Mouse (Mus musculus) spleen, adult 2 months (tissue): Measurements from ENCODE around the gene Pnpla2. TPM values are rescaled to one million over a fixed set of nuclear protein-coding genes. Genes with fewer than 3 reads are reported as not detected.

ENCODE experiments used
- DNase-seq, 2 experiments: peaks; one replicate each; pipeline versions ENCODE4 v3.0.0 to v3.0.0-alpha.2; 2012 to 2021; ENCODE audit warnings: low spot score in 2 of 2, low read depth in 1 of 2
- H3K27ac ChIP-seq: fragments of 200-500 bp; 2 replicates; pipeline ENCODE4 v1.5.1; 2012; ENCODE audit warnings: low read length, inconsistent platforms; ENCODE audit not compliant: insufficient read depth
- H3K27me3 ChIP-seq: fragments of 200-500 bp; 2 replicates; pipeline ENCODE4 v1.6.1; 2012; ENCODE audit warnings: mild to moderate bottlenecking, moderate library complexity, low read length, inconsistent platforms; ENCODE audit not compliant: control insufficient read depth, insufficient read depth
- H3K36me3 ChIP-seq: fragments of 200-500 bp; 2 replicates; pipeline ENCODE4 v1.6.1; 2012; ENCODE audit warnings: mild to moderate bottlenecking, low read length, inconsistent platforms; ENCODE audit not compliant: control insufficient read depth, insufficient read depth
- H3K4me1 ChIP-seq: fragments of 200-500 bp; 2 replicates; pipeline ENCODE4 v1.6.1; 2011; ENCODE audit warnings: inconsistent platforms; ENCODE audit not compliant: control insufficient read depth, insufficient read depth, insufficient read length
- H3K4me3 ChIP-seq: fragments of 200-500 bp; 2 replicates; pipeline ENCODE4 v1.5.1; 2011; ENCODE audit warnings: mild to moderate bottlenecking, inconsistent platforms; ENCODE audit not compliant: insufficient read depth, insufficient read length; ENCODE audit errors: extremely low read depth
- CTCF ChIP-seq: fragments of 200-500 bp; IDR thresholded peaks from 2 replicates; pipeline ENCODE4 v1.5.1; 2011; ENCODE audit warnings: mild to moderate bottlenecking, inconsistent platforms; ENCODE audit not compliant: insufficient read depth, insufficient read length, insufficient replicate concordance; ENCODE audit errors: extremely low read depth
- POLR2A ChIP-seq: fragments of 200-500 bp; IDR thresholded peaks from 2 replicates; pipeline ENCODE4 v1.6.1; 2011; ENCODE audit warnings: low read depth, low read length, inconsistent platforms
- WGBS: fragments of 180-500 bp; shearing (Covaris S2); methylation state at CpG from one replicate; pipeline ENCODE4 v1.1.7; 2018; 5-methylcytosine and 5-hydroxymethylcytosine counted together
- polyA plus RNA-seq: library from polyadenylated mRNA; depleted of rRNA; stranded (reverse); fragments of >200 nt; gene quantifications from 2 replicates; pipeline ENCODE4 v1.2.3, GENCODE M21; 2012

Pnpla2 gene
- polyA plus RNA-seq, 1 experiment = 87.3 TPM

DNA sequence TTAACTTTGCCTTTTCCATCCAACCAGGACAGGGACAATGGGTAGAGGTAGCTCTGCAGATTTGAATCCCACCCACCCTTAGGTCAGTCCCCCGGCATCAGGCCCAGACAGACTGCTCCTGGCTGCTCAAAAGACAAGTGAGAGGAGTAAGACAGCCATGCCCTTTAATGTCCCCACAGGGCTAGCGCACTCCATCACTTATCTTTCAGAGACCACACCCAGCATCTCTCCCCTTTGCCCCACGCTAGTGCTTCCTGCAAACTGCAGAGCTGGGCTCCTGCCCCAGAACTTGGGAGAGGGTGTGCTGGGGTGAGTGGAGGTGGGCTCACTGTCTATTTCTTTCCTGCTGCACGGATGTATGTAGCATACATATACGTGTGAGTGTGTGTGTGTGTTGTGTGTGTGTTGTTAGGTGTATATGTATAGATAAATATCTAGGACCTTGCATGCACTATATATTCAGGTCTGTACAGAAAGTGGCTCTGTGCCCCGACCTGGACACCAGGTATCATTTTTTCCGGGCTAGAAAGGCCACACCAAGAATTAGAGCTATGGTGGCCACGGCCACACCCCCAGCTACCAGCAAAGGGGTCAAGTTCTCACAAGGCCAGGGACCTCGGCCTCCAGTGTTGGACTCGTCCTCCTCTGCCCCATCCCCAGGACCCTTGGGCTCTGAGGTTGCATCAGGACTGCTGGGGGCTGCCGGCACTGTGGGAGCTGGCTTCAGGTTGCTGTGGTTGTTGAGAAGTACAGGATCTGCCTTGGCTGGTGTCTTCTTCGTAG, 27.9 kb upstream of the Pnpla2 start:
- 80% methylated on average over 12 of the region's 12 CpGs for WGBS
- TF ChIP-seq CTCF = no peak
- no peak for TF ChIP-seq POLR2A
- DNase-seq = no peak
- no peaks in the 10 kb centered on the region for H3K4me1 ChIP-seq
- H3K27me3 ChIP-seq = no peaks in the 10 kb centered on the region
- H3K27ac ChIP-seq = no peak overlapping the region
- H3K4me3 ChIP-seq = no peak overlapping the region
- peaks cover 10% of the 10 kb centered on the region for H3K36me3 ChIP-seq

DNA sequence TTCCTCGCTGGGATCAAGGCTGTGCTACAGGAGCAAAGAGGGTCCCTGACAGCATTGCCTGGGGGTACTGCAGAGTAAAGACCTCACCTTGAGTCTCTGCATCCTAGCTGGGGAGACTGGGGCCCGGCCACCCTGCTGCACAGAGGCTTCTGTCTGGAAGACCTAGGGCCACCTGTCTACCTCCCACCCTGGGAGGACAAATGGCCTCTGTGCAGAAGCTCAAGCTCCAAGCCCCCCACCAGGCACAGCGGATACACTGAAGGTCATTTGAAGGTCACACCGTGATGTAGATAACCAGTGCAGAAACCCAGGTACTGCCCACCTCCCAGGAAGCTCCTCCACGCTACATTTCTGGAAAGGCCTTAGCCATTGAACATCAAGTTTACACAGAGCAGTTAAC, 26.3 kb upstream of the Pnpla2 start:
- TF ChIP-seq CTCF = no peak
- no peak for TF ChIP-seq POLR2A
- Histone ChIP-seq H3K27me3 (no peaks in the 10 kb centered on the region), H3K36me3 (peaks cover 17% of the 10 kb centered on the region), H3K4me3 (no peak overlapping the region), H3K27ac (no peak overlapping the region), H3K4me1 (no peaks in the 10 kb centered on the region)
- WGBS = 83% methylated on average over 5 of the region's 5 CpGs
- DNase-seq = no peak

DNA sequence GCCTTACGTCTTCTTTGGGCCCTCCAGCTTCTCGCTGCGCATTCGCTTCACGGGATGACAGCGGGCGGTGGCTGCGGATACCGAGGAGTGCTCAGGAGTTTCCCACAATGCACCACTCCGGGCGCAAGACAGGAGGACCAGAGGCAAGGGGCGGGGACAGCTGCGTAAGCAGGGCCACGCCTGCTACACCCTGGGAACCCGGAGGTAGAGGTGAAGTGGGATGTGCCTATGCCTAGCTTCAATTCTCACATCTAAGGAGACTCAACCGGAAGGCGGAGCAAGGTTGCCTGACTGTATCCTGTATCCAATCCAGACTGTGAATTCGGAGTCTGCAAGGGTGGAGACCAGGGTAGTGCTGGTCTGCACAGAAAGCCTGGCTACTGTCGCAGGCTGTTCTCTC, 25.7 kb upstream of the Pnpla2 start, which contains the start of gene Cend1:
Cend1 (minus strand) TSS at position 182 of the 400 bp plus-strand sequence.
- Histone ChIP-seq H3K27ac (no peak within 1 kb of the TSS), H3K36me3 (peaks cover 19% of the 10 kb centered on the region), H3K4me3 (no peak within 1 kb of the TSS), H3K27me3 (no peaks in the 10 kb centered on the region), H3K4me1 (peaks cover 4% of the 10 kb centered on the region; the same call in 1 of the 2 replicates)
- TF ChIP-seq POLR2A (no peak), CTCF (no peak)
- peak in 1 of 2 experiments; percentile 3 for DNase-seq
- WGBS = 60% methylated on average over 19 of the region's 19 CpGs

DNA sequence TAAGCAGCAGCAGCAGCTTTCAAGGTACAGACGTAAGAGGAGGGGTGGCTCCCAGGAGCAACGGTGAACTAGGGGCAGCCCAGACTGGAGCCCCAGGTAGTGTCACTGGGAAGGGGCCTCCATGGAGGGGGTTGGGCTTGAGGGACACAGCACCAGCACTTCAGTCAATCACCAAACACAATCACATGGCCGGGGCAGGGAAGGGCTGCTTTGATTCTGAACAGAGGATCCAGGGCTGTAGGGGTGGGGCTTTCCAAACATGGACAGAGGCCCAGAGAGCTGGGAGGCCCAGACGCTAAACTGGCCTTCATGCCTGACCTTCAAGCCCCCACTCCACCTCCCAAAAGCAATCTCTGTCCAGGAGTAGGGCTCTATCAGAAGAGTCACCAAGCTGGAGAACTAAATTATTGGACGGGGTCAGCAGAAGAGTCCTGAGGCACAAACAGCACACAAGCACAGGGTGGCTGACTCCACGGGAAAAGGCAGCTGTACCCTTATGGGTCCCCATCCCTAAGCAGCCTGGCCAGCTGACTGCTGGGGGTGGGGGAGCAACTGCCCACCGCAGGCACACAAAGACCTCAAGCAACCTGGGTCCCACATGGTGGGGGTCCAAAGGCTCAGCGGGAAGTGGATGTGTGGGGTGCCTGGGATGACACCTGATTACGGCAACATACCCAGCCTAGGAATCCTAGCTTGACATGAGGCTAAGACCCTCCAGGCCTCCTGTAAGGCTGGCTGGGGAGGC, 25.0 kb upstream of the Pnpla2 start:
- TF ChIP-seq CTCF (no peak), POLR2A (no peak)
- Histone ChIP-seq H3K4me3 (no peak overlapping the region), H3K27ac (no peak overlapping the region), H3K27me3 (no peaks in the 10 kb centered on the region), H3K36me3 (peaks cover 19% of the 10 kb centered on the region), H3K4me1 (peaks cover 11% of the 10 kb centered on the region; the same call in 1 of the 2 replicates)
- DNase-seq = no peak
- 89% methylated on average over 9 of the region's 9 CpGs for WGBS

DNA sequence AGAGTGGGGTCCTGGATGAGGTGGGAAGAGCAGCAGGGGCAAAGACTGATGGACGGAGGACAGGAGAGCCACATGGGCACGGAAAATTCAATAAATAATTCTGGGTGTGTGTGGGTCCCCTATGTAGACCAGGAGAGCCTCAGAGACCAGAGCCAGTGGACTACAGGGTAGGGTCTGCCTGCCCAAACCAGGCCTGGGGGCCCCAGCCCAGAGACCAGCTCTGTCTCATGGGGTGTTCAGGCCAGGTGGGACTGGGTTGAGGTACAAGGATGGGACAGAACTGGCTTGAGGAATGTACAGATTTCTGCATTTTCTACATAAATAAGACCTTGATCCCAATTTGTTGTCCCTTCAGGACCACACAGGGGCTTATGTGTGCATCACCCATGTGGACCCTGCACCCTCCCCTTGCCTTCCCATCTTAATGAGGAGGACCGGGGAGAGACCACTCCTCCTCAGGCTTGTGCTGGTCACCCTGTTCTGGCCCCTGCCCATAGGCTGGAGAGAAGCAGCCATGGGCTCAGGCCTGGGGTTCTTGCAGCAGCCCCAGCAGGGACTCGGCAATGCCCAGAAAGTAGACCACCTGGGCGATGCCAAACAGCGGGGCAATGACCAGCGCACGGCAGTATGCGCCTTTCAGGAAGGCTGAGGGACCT, 24.3 kb upstream of the Pnpla2 start:
- TF ChIP-seq CTCF = no peak
- 96% methylated on average over 9 of the region's 9 CpGs for WGBS
- DNase-seq = no peak

DNA sequence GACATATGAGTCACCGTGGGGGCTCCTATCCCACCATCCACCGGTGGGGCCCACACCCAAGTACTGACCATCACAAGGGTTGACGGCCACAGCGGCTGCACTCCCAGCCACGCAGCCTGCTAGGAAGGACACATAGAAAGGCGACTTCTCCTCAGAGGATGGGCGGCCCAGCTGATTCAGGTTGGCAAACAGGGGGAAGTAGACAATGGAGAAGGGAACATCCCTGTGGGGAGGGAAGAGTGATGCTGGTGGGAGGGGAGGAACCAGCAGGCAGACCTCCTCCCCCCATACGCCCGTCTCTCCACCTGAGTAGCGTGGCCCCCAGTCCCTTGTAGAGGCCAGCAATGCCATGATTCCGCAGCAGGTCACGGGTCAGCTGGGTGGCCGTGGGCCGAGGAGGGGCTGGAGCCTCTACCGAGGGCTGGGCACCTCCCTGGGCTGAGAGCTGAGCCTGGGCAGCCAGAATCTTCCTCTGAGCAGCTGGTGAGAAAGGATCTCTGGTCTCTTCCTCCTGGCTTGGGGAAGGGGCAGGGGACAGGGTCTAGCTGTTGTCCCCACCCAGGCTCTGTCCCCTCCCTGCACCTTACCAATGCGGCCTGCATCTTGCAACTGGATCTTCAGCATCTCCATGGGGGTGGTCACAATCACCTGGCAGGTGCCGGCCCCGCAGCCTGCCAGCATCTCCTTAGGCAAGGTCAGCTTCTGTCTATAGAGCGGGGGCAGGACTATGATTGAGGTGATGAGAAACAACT, 23.4 kb upstream of the Pnpla2 start:
- no peak for DNase-seq
- H3K27ac ChIP-seq = no peak overlapping the region
- no peak overlapping the region for H3K4me3 ChIP-seq
- H3K4me1 ChIP-seq = peaks cover 21% of the 10 kb centered on the region; the same call in 1 of the 2 replicates
- H3K27me3 ChIP-seq = no peaks in the 10 kb centered on the region
- peaks cover 19% of the 10 kb centered on the region for H3K36me3 ChIP-seq
- 96% methylated on average over 19 of the region's 19 CpGs for whole genome bisulfite sequencing
- TF ChIP-seq POLR2A (no peak), CTCF (no peak)

More for the DNA sequence above, 24.3 kb upstream of the Pnpla2 start:
- H3K27ac ChIP-seq = no peak overlapping the region
- peaks cover 14% of the 10 kb centered on the region; the same call in 1 of the 2 replicates for H3K4me1 ChIP-seq
- peaks cover 19% of the 10 kb centered on the region for H3K36me3 ChIP-seq
- no peak overlapping the region for H3K4me3 ChIP-seq
- H3K27me3 ChIP-seq = no peaks in the 10 kb centered on the region
